Mouse (Mus musculus): ENCODE data around the gene Ccpg1os. TPM values are rescaled to one million over a fixed set of nuclear protein-coding genes. Genes with fewer than 3 reads are reported as not detected.
A peak's percentile ranks its signal among the peaks of the same experiment; 100 is the strongest.

Ccpg1os gene
- total and polyA plus RNA-seq, 3 experiments, result 2.3 to 4.6 TPM; not detected in 1

- TF ChIP-seq MYC (IDR thresholded peaks at IDR 0.05; ENCODE audit: low read depth, low read length), result no peak
- peak in 2 of 3 experiments; percentile 38 to 44; a peak in 4 of 6 replicates for TF ChIP-seq CTCF (IDR thresholded peaks at IDR 0.05 in 2 of 3, conservative IDR thresholded peaks at IDR 0.05 in 1 of 3; ENCODE audit: control insufficient read depth in 1 of 3, insufficient read depth in 1 of 3, low read depth in 2 of 3, low read length in 3 of 3, poor library complexity in 1 of 3, severe bottlenecking in 1 of 3)
- Histone ChIP-seq H3K4me1 (ENCODE audit: control insufficient read depth in 1 of 2, insufficient read depth in 2 of 2, low read length in 2 of 2) (no peaks in the 10 kb centered on the region), H3K27ac (ENCODE audit: control insufficient read depth, low read depth, low read length) (no peak overlapping the region), H3K36me3 (ENCODE audit: control insufficient read depth in 1 of 2, insufficient read depth in 2 of 2, low read length in 2 of 2) (no peaks in the 10 kb centered on the region), H3K9ac (ENCODE audit: control insufficient read depth, low read depth, low read length, poor library complexity, severe bottlenecking) (no peak overlapping the region), H3K27me3 (ENCODE audit: control insufficient read depth in 1 of 2, insufficient read depth in 2 of 2, low read length in 2 of 2) (no peaks in the 10 kb centered on the region), H3K4me3 (ENCODE audit: control insufficient read depth in 1 of 2, insufficient read depth in 1 of 2, low read depth in 2 of 2, low read length in 2 of 2) (no peak overlapping the region), H3K79me2 (ENCODE audit: control insufficient read depth, insufficient read depth, low read length, poor library complexity) (no peaks in the 10 kb centered on the region), H3K9me3 (replicated peaks; ENCODE audit: insufficient read depth, low read length) (no peaks in the 10 kb centered on the region)
- DNase-seq (ENCODE audit: low read depth, low spot score), result no peak
These were observed 15.3 kb downstream of the Ccpg1os start for GRCm38 (mm10) chr9:72969874-72970273.

GRCm38 (mm10) chr9:72968349-72969061 lies 16.7 kb downstream of the Ccpg1os start:
- no peak for TF ChIP-seq MAX (IDR thresholded peaks at IDR 0.05; ENCODE audit: low read length)
- TF ChIP-seq GABPA (IDR thresholded peaks at IDR 0.05; ENCODE audit: low read depth, low read length), result no peak
- TF ChIP-seq RAD21 (IDR thresholded peaks at IDR 0.05; ENCODE audit: low read depth, low read length), result peak; percentile 69
- TF ChIP-seq SMC3 (IDR thresholded peaks at IDR 0.05; ENCODE audit: low read depth, low read length), result peak; percentile 63
- TF ChIP-seq ZC3H11A (IDR thresholded peaks at IDR 0.05; ENCODE audit: low read depth, low read length), result peak; percentile 22; the same call in 1 of the 2 replicates
- no peak for TF ChIP-seq HCFC1 (IDR thresholded peaks at IDR 0.05; ENCODE audit: low read depth, low read length)
- TF ChIP-seq CTCF (IDR thresholded peaks at IDR 0.05 in 2 of 3, conservative IDR thresholded peaks at IDR 0.05 in 1 of 3; ENCODE audit: control insufficient read depth in 1 of 3, insufficient read depth in 1 of 3, low read depth in 2 of 3, low read length in 3 of 3, poor library complexity in 1 of 3, severe bottlenecking in 1 of 3), result peak; percentile 18 to 67 (median 46); a peak in 5 of 6 replicates
- TF ChIP-seq MAZ (IDR thresholded peaks at IDR 0.05; ENCODE audit: low read depth, low read length), result no peak
- TF ChIP-seq E2F4 (IDR thresholded peaks at IDR 0.05; ENCODE audit: borderline replicate concordance, low read depth, low read length), result no peak
- TF ChIP-seq MXI1 (IDR thresholded peaks at IDR 0.05; ENCODE audit: low read depth, low read length), result no peak
- no peak for TF ChIP-seq JUND (IDR thresholded peaks at IDR 0.05; ENCODE audit: low read depth, low read length)
- peak; percentile 52 for DNase-seq (ENCODE audit: low read depth, low spot score)

DNA sequence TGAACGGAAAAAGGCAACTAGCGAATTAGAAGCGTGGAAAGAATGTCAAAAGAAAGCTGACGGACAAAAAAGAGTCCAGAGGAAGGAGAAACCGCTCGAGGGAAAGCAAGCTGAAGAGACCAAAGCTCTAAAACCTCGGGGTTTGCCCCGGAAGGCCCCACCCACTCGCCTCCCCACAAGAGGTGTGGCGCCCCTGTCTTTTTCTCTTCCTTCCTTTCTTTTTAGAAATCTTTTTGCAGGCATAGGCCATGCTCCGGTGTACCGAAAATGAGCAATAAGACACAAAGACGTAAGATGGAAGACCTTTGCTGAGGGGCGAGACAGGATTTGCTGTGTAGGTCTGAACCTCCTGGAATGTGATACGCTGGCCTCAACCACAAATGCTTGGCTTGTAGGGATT lies 23.2 kb downstream of the Ccpg1os start:
- H3K4me3 ChIP-seq (ENCODE audit: control insufficient read depth in 1 of 2, insufficient read depth in 1 of 2, low read depth in 2 of 2, low read length in 2 of 2), result peak overlapping the region; percentile 77 to 90
- H3K9ac ChIP-seq (ENCODE audit: control insufficient read depth, low read depth, low read length, poor library complexity, severe bottlenecking), result peak overlapping the region; percentile 75
- peak; percentile 79 for DNase-seq (ENCODE audit: low read depth, low spot score)

More at GRCm38 (mm10) chr9:72968349-72969061, 16.7 kb downstream of the Ccpg1os start:
- H3K4me1 ChIP-seq (ENCODE audit: control insufficient read depth in 1 of 2, insufficient read depth in 2 of 2, low read length in 2 of 2), result no peaks in the 10 kb centered on the region
- no peaks in the 10 kb centered on the region for H3K79me2 ChIP-seq (ENCODE audit: control insufficient read depth, insufficient read depth, low read length, poor library complexity)
- H3K9me3 ChIP-seq (replicated peaks; ENCODE audit: insufficient read depth, low read length), result no peaks in the 10 kb centered on the region
- H3K9ac ChIP-seq (ENCODE audit: control insufficient read depth, low read depth, low read length, poor library complexity, severe bottlenecking), result no peak overlapping the region
- H3K27ac ChIP-seq (ENCODE audit: control insufficient read depth, low read depth, low read length), result no peak overlapping the region
- no peaks in the 10 kb centered on the region for H3K27me3 ChIP-seq (ENCODE audit: control insufficient read depth in 1 of 2, insufficient read depth in 2 of 2, low read length in 2 of 2)
- no peaks in the 10 kb centered on the region for H3K36me3 ChIP-seq (ENCODE audit: control insufficient read depth in 1 of 2, insufficient read depth in 2 of 2, low read length in 2 of 2)
- no peak overlapping the region for H3K4me3 ChIP-seq (ENCODE audit: control insufficient read depth in 1 of 2, insufficient read depth in 1 of 2, low read depth in 2 of 2, low read length in 2 of 2)

More for the DNA sequence above, 23.2 kb downstream of the Ccpg1os start:
- peak overlapping the region; percentile 56 for H3K27ac ChIP-seq (ENCODE audit: control insufficient read depth, low read depth, low read length)
- H3K4me1 ChIP-seq (ENCODE audit: control insufficient read depth in 1 of 2, insufficient read depth in 2 of 2, low read length in 2 of 2), result peaks cover 2 to 11% of the 10 kb centered on the region in 2 experiments; a peak in 3 of 4 replicates
- H3K79me2 ChIP-seq (ENCODE audit: control insufficient read depth, insufficient read depth, low read length, poor library complexity), result no peaks in the 10 kb centered on the region; the same call in 1 of the 2 replicates
- peaks cover 0 to 4% of the 10 kb centered on the region in 2 experiments; a peak in 2 of 4 replicates for H3K36me3 ChIP-seq (ENCODE audit: control insufficient read depth in 1 of 2, insufficient read depth in 2 of 2, low read length in 2 of 2)
- no peaks in the 10 kb centered on the region for H3K9me3 ChIP-seq (replicated peaks; ENCODE audit: insufficient read depth, low read length)
- TF ChIP-seq ETS1 (IDR thresholded peaks at IDR 0.05; ENCODE audit: low read depth, low read length) (0 out of 2 replicates have a peak, but pooled peaks have one; percentile 28), HCFC1 (IDR thresholded peaks at IDR 0.05; ENCODE audit: low read depth, low read length) (peak; percentile 60; the same call in 1 of the 2 replicates), TCF12 (IDR thresholded peaks at IDR 0.05; ENCODE audit: low read depth, low read length) (0 out of 2 replicates have a peak, but pooled peaks have one; percentile 36), SMC3 (IDR thresholded peaks at IDR 0.05; ENCODE audit: low read depth, low read length) (no peak), KAT2A (conservative IDR thresholded peaks at IDR 0.05; ENCODE audit: low read depth, low read length) (no peak; the same call in 1 of the 2 replicates), NELFE (IDR thresholded peaks at IDR 0.05; ENCODE audit: low read depth, low read length) (peak; percentile 39), TBP (IDR thresholded peaks at IDR 0.05; ENCODE audit: low read depth, low read length) (peak; percentile 51), SIN3A (IDR thresholded peaks at IDR 0.05; ENCODE audit: low read length) (peak; percentile 24; the same call in 1 of the 2 replicates), MXI1 (IDR thresholded peaks at IDR 0.05; ENCODE audit: low read depth, low read length) (peak; percentile 42; the same call in 1 of the 2 replicates), MEF2A (IDR thresholded peaks at IDR 0.05; ENCODE audit: extremely low read depth, insufficient replicate concordance, low read depth, low read length, poor library complexity, severe bottlenecking) (no peak), ELF1 (IDR thresholded peaks at IDR 0.05; ENCODE audit: low read depth, low read length) (peak; percentile 15; the same call in 1 of the 2 replicates), POLR2A (IDR thresholded peaks at IDR 0.05; ENCODE audit: control insufficient read depth in 1 of 2, insufficient read depth in 1 of 2, low read depth in 1 of 2, low read length in 2 of 2, poor library complexity in 1 of 2) (peak in 1 of 2 experiments; percentile 61; a peak in 2 of 4 replicates)
- H3K27me3 ChIP-seq (ENCODE audit: control insufficient read depth in 1 of 2, insufficient read depth in 2 of 2, low read length in 2 of 2), result no peaks in the 10 kb centered on the region

Measured in MEL (cell line).